In genomic region chr6:52942101-52942500, GRCm38 (mm10) we compare ENCODE assay signal across 16 mouse cellular contexts.
"Had no signal": no experiment of that assay in that cellular context is flagged by ENCODE, and none has a peak within 500 bp of the region (broad histone marks: within the 10 kb centered on the region; RNA-seq: fewer than 3 reads in every experiment).

No protein-coding gene starts in this region.

- H3K9me3 ChIP-seq: lung, embryonic 15.5 days; midbrain, embryonic 13.5 days; midbrain, embryonic 15.5 days; neural tube, embryonic 12.5 days had no signal

- H3K27ac ChIP-seq: lung, embryonic 15.5 days; macrophage; midbrain, embryonic 13.5 days; midbrain, embryonic 15.5 days; neural tube, embryonic 12.5 days had no signal

- ATAC-seq: liver, postnatal 0 days; lung, postnatal 0 days; midbrain, embryonic 13.5 days; midbrain, embryonic 15.5 days had no signal

- H3K9ac ChIP-seq: liver, postnatal 0 days; lung, embryonic 15.5 days; midbrain, embryonic 13.5 days; midbrain, embryonic 15.5 days; neural tube, embryonic 12.5 days had no signal

- H3K4me2 ChIP-seq: lung, embryonic 15.5 days; midbrain, embryonic 11.5 days; midbrain, embryonic 13.5 days; midbrain, embryonic 15.5 days; neural tube, embryonic 12.5 days had no signal

- DNase-seq: liver, postnatal 0 days; lung, adult 2 months; lung, postnatal 14 days; lung, postnatal 36 days; right cerebral cortex, postnatal 14 days; thymus, adult 18-20 months; thymus, postnatal 14 days; thymus, postnatal 36 days had no signal

- H3K4me3 ChIP-seq: lung, embryonic 15.5 days; megakaryocyte, embryonic 14.5 days; midbrain, embryonic 13.5 days; midbrain, embryonic 15.5 days; neural tube, embryonic 12.5 days had no signal

- H3K27me3 ChIP-seq: lung, embryonic 15.5 days; midbrain, embryonic 13.5 days; midbrain, embryonic 15.5 days; neural tube, embryonic 12.5 days had no signal

- H3K36me3 ChIP-seq: lung, embryonic 15.5 days; midbrain, embryonic 13.5 days; midbrain, embryonic 15.5 days; neural tube, embryonic 12.5 days had no signal

- H3K4me1 ChIP-seq: lung, embryonic 15.5 days; megakaryocyte, embryonic 14.5 days; midbrain, embryonic 13.5 days; midbrain, embryonic 15.5 days; neural tube, embryonic 12.5 days had no signal
